Mouse (Mus musculus) embryonic fibroblast, embryonic 13.5 days (primary cell): ENCODE data around the gene Sipa1l3. TPM values are rescaled to one million over a fixed set of nuclear protein-coding genes. Genes with fewer than 3 reads are reported as not detected.

Source experiments
- H3K27ac ChIP-seq: 2 replicates; pipeline ENCODE4 v1.5.1; 2012; ENCODE audit warnings: low read length, control low read depth, inconsistent platforms; ENCODE audit not compliant: insufficient read depth
- H3K4me1 ChIP-seq: 2 replicates; pipeline ENCODE4 v1.6.1; 2011; ENCODE audit warnings: low read length; ENCODE audit not compliant: control insufficient read depth, insufficient read depth
- H3K4me3 ChIP-seq: 2 replicates; pipeline ENCODE4 v1.5.1; 2011; ENCODE audit warnings: mild to moderate bottlenecking, control low read depth, low read length; ENCODE audit not compliant: insufficient read depth
- CTCF ChIP-seq: IDR thresholded peaks from 2 replicates; pipeline ENCODE4 v1.5.1; 2011; ENCODE audit warnings: mild to moderate bottlenecking, control low read depth, low read length, moderate library complexity, borderline replicate concordance; ENCODE audit not compliant: insufficient read depth
- POLR2A ChIP-seq: IDR thresholded peaks from 2 replicates; pipeline ENCODE4 v1.6.1; 2011; ENCODE audit warnings: low read depth, mild to moderate bottlenecking, control low read depth, low read length, moderate library complexity
- polyA plus RNA-seq: library from polyadenylated mRNA; stranded (reverse); fragments of >200 nt; gene quantifications from 2 replicates; pipeline ENCODE4 v1.2.4, GENCODE M21; 2011; ENCODE audit warnings: low read depth; ENCODE audit not compliant: missing spikeins, insufficient read length

Sipa1l3 gene
- polyA plus RNA-seq: 22.0 and 36.9 TPM in 2 replicates

GRCm38 (mm10) chr7:29518421-29519210 is at the start of gene Sipa1l3:
Sipa1l3 (minus strand) TSS chr7:29518641.
- peaks cover 10% of the 10 kb centered on the region for H3K4me1 ChIP-seq
- peak; percentile 75 for TF ChIP-seq POLR2A
- no peak for TF ChIP-seq CTCF
- peak within 1 kb of the TSS; percentile 92 for H3K4me3 ChIP-seq

GRCm38 (mm10) chr7:29563006-29563405 is 44.6 kb upstream of the Sipa1l3 start:
- H3K4me1 ChIP-seq: no peaks in the 10 kb centered on the region
- TF ChIP-seq POLR2A (no peak), CTCF (no peak)
- H3K4me3 ChIP-seq: no peak overlapping the region
- no peak overlapping the region for H3K27ac ChIP-seq

More at GRCm38 (mm10) chr7:29518421-29519210, at the start of gene Sipa1l3:
- peak within 1 kb of the TSS; percentile 43 for H3K27ac ChIP-seq

GRCm38 (mm10) chr7:29561046-29561445 is 42.6 kb upstream of the Sipa1l3 start:
- no peaks in the 10 kb centered on the region for H3K4me1 ChIP-seq
- H3K4me3 ChIP-seq: no peak overlapping the region
- TF ChIP-seq POLR2A (no peak), CTCF (no peak)
- no peak overlapping the region for H3K27ac ChIP-seq

GRCm38 (mm10) chr7:29559290-29559689 is 40.8 kb upstream of the Sipa1l3 start:
- no peak overlapping the region for H3K27ac ChIP-seq
- TF ChIP-seq POLR2A: no peak
- TF ChIP-seq CTCF: no peak
- no peak overlapping the region for H3K4me3 ChIP-seq
- no peaks in the 10 kb centered on the region for H3K4me1 ChIP-seq

- Histone ChIP-seq H3K4me3 (no peak overlapping the region), H3K27ac (no peak overlapping the region), H3K4me1 (no peaks in the 10 kb centered on the region)
- TF ChIP-seq POLR2A (no peak), CTCF (no peak)
These were observed 40.3 kb upstream of the Sipa1l3 start for GRCm38 (mm10) chr7:29558744-29559143.

- Histone ChIP-seq H3K4me3 (no peak overlapping the region), H3K27ac (no peak overlapping the region), H3K4me1 (no peaks in the 10 kb centered on the region)
- TF ChIP-seq CTCF (no peak), POLR2A (no peak)
These were observed 37.8 kb upstream of the Sipa1l3 start for GRCm38 (mm10) chr7:29556283-29556682.

GRCm38 (mm10) chr7:29555521-29555920 is 37.1 kb upstream of the Sipa1l3 start:
- no peak overlapping the region for H3K27ac ChIP-seq

GRCm38 (mm10) chr7:29555051-29555450 is 36.6 kb upstream of the Sipa1l3 start:
- TF ChIP-seq POLR2A: no peak
- TF ChIP-seq CTCF: no peak
- H3K4me3 ChIP-seq: no peak overlapping the region
- no peak overlapping the region for H3K27ac ChIP-seq
- no peaks in the 10 kb centered on the region for H3K4me1 ChIP-seq

More at GRCm38 (mm10) chr7:29555521-29555920, 37.1 kb upstream of the Sipa1l3 start:
- H3K4me3 ChIP-seq: no peak overlapping the region
- TF ChIP-seq CTCF (no peak), POLR2A (no peak)
- H3K4me1 ChIP-seq: no peaks in the 10 kb centered on the region

GRCm38 (mm10) chr7:29550691-29551090 is 32.2 kb upstream of the Sipa1l3 start:
- TF ChIP-seq POLR2A: no peak
- no peak for TF ChIP-seq CTCF
- H3K4me1 ChIP-seq: no peaks in the 10 kb centered on the region
- no peak overlapping the region for H3K27ac ChIP-seq
- H3K4me3 ChIP-seq: no peak overlapping the region

- no peaks in the 10 kb centered on the region for H3K4me1 ChIP-seq
- TF ChIP-seq CTCF (no peak), POLR2A (no peak)
- H3K27ac ChIP-seq: no peak overlapping the region
- H3K4me3 ChIP-seq: no peak overlapping the region
These were observed 23.2 kb upstream of the Sipa1l3 start for GRCm38 (mm10) chr7:29541608-29542007.

- Histone ChIP-seq H3K27ac (no peak overlapping the region), H3K4me1 (no peaks in the 10 kb centered on the region), H3K4me3 (no peak overlapping the region)
- TF ChIP-seq POLR2A (no peak), CTCF (no peak)
These were observed 22.7 kb upstream of the Sipa1l3 start for GRCm38 (mm10) chr7:29541186-29541585.
